1 mouse cellular context compared by ENCODE assay signal in genomic region chr13:92740671-92741270, GRCm38 (mm10).
TF ChIP-seq lines count a peak whose summit lies in the region.

No protein-coding gene starts in this region.

TF ChIP-seq in CH12.LX, 34 proteins besides CTCF, POLR2A, EP300 and RAD21 (continued from another document):
- TF ChIP-seq TBP (conservative IDR thresholded peaks at IDR 0.05; ENCODE audit: low read depth, low read length) (no peak), MXI1 (IDR thresholded peaks at IDR 0.05; ENCODE audit: low read depth, low read length) (no peak), ZNF384 (IDR thresholded peaks at IDR 0.05; ENCODE audit: low read depth, low read length) (peak; percentile 97), NELFE (IDR thresholded peaks at IDR 0.05; ENCODE audit: low read depth, low read length) (0 out of 2 replicates have a peak, but pooled peaks have one; percentile 41)
